Mouse (Mus musculus) heart, adult 2 months (tissue): ENCODE data around the gene Trpm5. TPM values are rescaled to one million over a fixed set of nuclear protein-coding genes. Genes with fewer than 3 reads are reported as not detected.

Experiments
- DNase-seq, 2 experiments: peaks; one replicate each; pipeline ENCODE4 v3.0.0; 2021
- H3K27ac ChIP-seq: fragments of 200-600 bp; 2 replicates; pipeline ENCODE4 v1.8.1; 2022
- H3K27me3 ChIP-seq: fragments of 200-500 bp; 2 replicates; pipeline ENCODE4 v1.6.1; 2012; ENCODE audit warnings: mild to moderate bottlenecking, low read length, inconsistent platforms, mixed read lengths; ENCODE audit not compliant: control insufficient read depth, insufficient read depth
- H3K36me3 ChIP-seq: fragments of 200-500 bp; 2 replicates; pipeline ENCODE4 v1.6.1; 2012; ENCODE audit warnings: low read length, inconsistent platforms; ENCODE audit not compliant: control insufficient read depth, insufficient read depth
- H3K4me1 ChIP-seq: fragments of 200-500 bp; 2 replicates; pipeline ENCODE4 v1.6.1; 2011; ENCODE audit warnings: low read length; ENCODE audit not compliant: control insufficient read depth, insufficient read depth
- H3K4me3 ChIP-seq: fragments of 200-600 bp; 2 replicates; pipeline ENCODE4 v1.8.1; 2022
- H3K79me2 ChIP-seq: fragments of 200-500 bp; replicated peaks from 2 replicates; pipeline ENCODE4 v1.6.1; 2012; ENCODE audit warnings: mild to moderate bottlenecking, inconsistent platforms, low read length, moderate library complexity, mixed read lengths; ENCODE audit not compliant: control insufficient read depth, insufficient read depth
- H3K9ac ChIP-seq: fragments of 200-500 bp; 2 replicates; pipeline ENCODE4 v1.6.1; 2012; ENCODE audit warnings: low read depth, mild to moderate bottlenecking, control low read depth, inconsistent platforms, low read length, mixed read lengths
- CTCF ChIP-seq: fragments of 200-600 bp; IDR thresholded peaks from 2 replicates; pipeline ENCODE4 v1.8.1; 2022; ENCODE audit warnings: antibody characterized with exemption, mild to moderate bottlenecking, moderate library complexity
- EP300 ChIP-seq: fragments of 200-500 bp; IDR thresholded peaks from 2 replicates; pipeline ENCODE4 v1.6.1; 2011; ENCODE audit warnings: low read depth, low read length, control low read depth; ENCODE audit not compliant: insufficient read depth
- POLR2A ChIP-seq: fragments of 200-500 bp; IDR thresholded peaks from 2 replicates; pipeline ENCODE4 v1.6.1; 2011; ENCODE audit warnings: mild to moderate bottlenecking, low read depth, low read length, control low read depth; ENCODE audit not compliant: insufficient read depth
- WGBS: fragments of 180-500 bp; shearing (Covaris S2); methylation state at CpG from one replicate; pipeline ENCODE4 v1.1.7; 2018; 5-methylcytosine and 5-hydroxymethylcytosine counted together
- intact Hi-C: fragments of 180-260 bp; cut with DNase I; formaldehyde crosslinking; loops from one replicate; pipeline ENCODE4 v1.15.1; 2025
- polyA plus RNA-seq: library from polyadenylated mRNA; depleted of rRNA; stranded (reverse); fragments of >200 nt; gene quantifications from 2 replicates; pipeline ENCODE4 v1.2.3, GENCODE M21; 2012
- total RNA-seq, 2 experiments: library from RNA; stranded (reverse); gene quantifications; 2 replicates each; pipeline ENCODE4 v1.2.3; 2021

Gene Trpm5
- total and polyA plus RNA-seq, 3 experiments, result 0.08 TPM; not detected in 2

DNA sequence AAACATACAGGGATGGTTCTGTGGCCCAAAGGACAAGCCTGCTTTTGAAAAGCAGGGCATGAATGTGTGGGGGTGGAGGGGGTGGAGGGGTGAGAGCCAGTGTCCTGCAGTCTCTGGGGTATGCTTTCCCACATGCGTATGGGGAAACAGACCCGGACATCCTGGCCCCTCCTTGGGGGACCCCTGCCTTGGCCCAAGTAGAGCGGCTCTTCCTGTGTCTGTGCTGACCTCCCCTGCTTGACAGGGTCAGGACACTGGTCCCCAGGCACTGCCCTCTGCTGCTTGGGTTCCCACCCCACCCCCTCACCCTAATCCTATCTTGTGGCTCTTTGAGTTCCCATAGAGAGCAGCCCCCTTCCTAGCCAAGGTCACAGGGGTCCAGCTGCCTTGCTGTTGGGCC, 15.3 kb upstream of the Trpm5 start:
- Histone ChIP-seq H3K9ac (no peak overlapping the region), H3K4me3 (no peak overlapping the region), H3K27ac (peak overlapping the region; percentile 81), H3K36me3 (peaks cover 2% of the 10 kb centered on the region; the same call in 1 of the 2 replicates), H3K4me1 (peaks cover 24% of the 10 kb centered on the region), H3K27me3 (no peaks in the 10 kb centered on the region), H3K79me2 (no peaks in the 10 kb centered on the region)
- TF ChIP-seq EP300, result no peak
- no peak for TF ChIP-seq POLR2A
- no peak for TF ChIP-seq CTCF
- WGBS, result 27% methylated on average over 3 of the region's 3 CpGs
- no peak for DNase-seq
- intact Hi-C loops, result loop anchor here (2.0 kb wide), 2 partner anchors 15 kb away; partner anchors contain the start of gene Trpm5

DNA sequence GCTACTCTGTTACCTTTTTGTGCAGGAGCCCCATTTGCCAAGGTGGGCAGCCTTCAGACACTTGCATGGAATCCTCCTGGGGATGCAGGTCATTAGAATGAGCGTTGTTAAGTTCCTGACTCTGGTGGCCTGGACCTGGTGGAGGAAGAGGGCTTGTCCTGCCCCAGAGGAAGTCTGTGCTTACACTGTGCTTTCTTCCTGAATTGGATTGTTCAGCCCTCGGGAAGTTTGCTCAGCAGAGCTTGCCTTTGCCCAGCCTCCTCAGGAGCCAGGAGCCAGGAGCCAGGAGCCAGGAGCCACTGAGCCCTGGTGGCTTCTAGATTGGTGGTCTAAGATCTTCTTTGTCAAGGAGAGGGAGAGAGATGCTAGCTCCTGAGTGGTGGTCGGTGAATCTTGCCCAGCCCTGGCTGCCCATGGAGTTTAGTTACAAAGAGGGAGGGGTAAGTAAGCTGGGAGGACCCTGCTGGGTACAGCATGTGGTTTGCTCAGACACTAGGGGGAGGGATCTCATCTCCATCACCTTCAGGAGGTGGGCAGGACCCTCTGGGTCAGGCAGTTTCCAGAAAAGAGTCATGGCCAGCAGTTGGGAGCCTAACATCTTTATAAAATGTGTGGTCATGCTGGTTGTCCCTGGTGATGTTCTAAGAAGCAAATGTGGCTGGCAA, 14.7 kb upstream of the Trpm5 start:
- Histone ChIP-seq H3K36me3 (peaks cover 2% of the 10 kb centered on the region; the same call in 1 of the 2 replicates), H3K27me3 (no peaks in the 10 kb centered on the region), H3K4me1 (peaks cover 24% of the 10 kb centered on the region), H3K4me3 (peak overlapping the region; percentile 26; the same call in 1 of the 2 replicates), H3K27ac (peak overlapping the region; percentile 81), H3K79me2 (no peaks in the 10 kb centered on the region), H3K9ac (peak overlapping the region; percentile 43)
- intact Hi-C loops, result no loop called here
- DNase-seq, result no peak
- WGBS, result 7% methylated on average over 3 of the region's 3 CpGs
- no peak for TF ChIP-seq POLR2A
- TF ChIP-seq CTCF, result no peak
- TF ChIP-seq EP300, result no peak

DNA sequence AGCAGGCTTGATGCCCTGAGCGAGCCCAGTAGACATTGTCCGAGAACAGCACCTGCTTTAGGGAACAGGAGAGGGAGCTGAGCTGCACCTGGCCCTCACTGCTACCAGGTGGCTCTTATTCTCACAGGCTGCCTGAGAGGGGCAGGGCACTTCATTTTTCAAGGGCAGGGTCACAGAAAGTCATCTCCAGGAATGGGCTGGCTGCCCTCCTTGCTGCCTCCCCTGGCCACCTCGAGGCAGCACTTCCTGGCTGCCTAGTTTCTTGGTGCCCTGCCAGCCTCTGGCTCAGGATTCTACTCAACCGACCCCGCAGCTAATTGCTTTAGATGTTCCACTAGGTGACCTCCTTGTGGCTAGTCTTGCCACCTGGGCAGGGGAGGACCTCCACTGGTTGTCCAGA, 13.8 kb upstream of the Trpm5 start:
- DNase-seq, result peak; percentile 68 to 78
- Histone ChIP-seq H3K4me1 (peaks cover 24% of the 10 kb centered on the region), H3K9ac (peak overlapping the region; percentile 66), H3K36me3 (peaks cover 2% of the 10 kb centered on the region; the same call in 1 of the 2 replicates), H3K27me3 (no peaks in the 10 kb centered on the region), H3K79me2 (no peaks in the 10 kb centered on the region), H3K4me3 (peak overlapping the region; percentile 65), H3K27ac (peak overlapping the region; percentile 81)
- WGBS, result 18% methylated on average over 5 of the region's 5 CpGs
- intact Hi-C loops, result no loop called here
- peak; percentile 47 for TF ChIP-seq CTCF
- peak; percentile 57; the same call in 1 of the 2 replicates for TF ChIP-seq POLR2A
- TF ChIP-seq EP300, result 0 out of 2 replicates have a peak, but pooled peaks have one; percentile 28

DNA sequence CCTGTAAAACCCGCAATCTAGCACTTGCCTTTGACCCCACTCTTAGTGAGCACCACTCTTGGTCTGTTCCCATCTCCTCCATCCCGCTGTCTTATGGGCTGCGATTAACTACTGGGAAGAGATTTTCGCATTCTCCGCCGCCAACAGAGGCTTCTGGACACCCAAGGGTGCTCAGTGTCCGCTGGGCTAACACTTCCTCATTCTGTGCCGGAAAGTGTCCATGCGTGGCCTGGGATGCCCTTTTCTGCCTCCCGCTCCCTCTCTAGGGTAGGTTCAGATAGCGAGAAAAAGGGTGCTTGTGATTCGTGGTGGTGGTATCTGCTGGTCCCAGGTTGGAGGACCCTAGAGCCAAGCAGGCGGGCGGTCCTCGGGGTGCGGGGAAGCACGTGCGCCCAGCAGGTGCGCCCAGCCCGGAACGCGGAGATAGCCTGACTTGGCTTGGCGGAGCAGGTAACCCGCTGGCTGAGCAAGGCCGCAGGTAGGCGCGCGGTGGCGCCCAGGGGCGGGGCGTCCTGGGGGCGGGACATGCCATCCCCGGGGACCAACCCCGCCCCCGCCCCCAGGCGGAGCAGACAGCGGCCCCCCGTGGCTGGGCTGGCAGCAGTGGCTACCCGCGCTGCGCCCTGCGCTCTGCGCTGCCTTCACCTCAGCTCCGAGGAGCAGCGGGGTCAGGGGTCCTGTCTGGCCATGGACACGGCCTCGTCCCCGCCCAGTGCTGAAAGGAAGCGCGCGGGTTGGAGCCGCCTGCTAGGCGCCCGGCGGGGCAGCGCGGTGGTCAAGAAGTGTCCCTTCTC, 12.4 kb upstream of the Trpm5 start:
- no peaks in the 10 kb centered on the region for H3K79me2 ChIP-seq
- H3K27me3 ChIP-seq, result no peaks in the 10 kb centered on the region
- H3K9ac ChIP-seq, result peak overlapping the region; percentile 66
- intact Hi-C loops, result no loop called here
- peaks cover 2% of the 10 kb centered on the region; the same call in 1 of the 2 replicates for H3K36me3 ChIP-seq
- H3K4me3 ChIP-seq, result peak overlapping the region; percentile 65
- WGBS, result 7% methylated on average over 57 of the region's 57 CpGs
- TF ChIP-seq CTCF (peak; percentile 53), POLR2A (peak; percentile 56; the same call in 1 of the 2 replicates), EP300 (no peak)
- peak overlapping the region; percentile 81 for H3K27ac ChIP-seq
- peak; percentile 76 to 77 for DNase-seq
- peaks cover 21% of the 10 kb centered on the region for H3K4me1 ChIP-seq

DNA sequence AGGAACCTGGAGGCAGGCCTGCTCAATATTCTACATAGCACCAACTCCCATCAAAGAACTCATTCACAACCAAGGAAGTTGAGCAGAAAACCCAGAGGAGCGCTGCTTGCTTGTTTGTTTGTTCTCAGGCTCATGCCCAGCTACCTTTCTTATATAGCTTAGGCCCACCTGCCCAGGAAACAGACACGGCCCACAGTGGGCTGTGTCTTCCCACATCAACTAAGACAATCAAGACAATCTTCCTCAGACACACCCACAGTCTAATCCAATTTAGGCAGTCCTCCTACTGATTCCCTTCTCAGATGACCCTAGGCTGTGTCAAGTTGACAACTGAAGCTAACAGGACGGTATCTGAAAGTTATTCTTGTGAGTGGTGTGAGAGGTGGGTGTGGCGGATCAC, 11.6 kb upstream of the Trpm5 start, which contains the start of gene Kcnq1:
Gene Kcnq1 (plus strand): TSS at position 301 of the 400 bp plus-strand sequence.
- Histone ChIP-seq H3K27ac (peak within 1 kb of the TSS; percentile 81), H3K9ac (peak within 1 kb of the TSS; percentile 66), H3K4me3 (peak within 1 kb of the TSS; percentile 65), H3K27me3 (no peaks in the 10 kb centered on the region), H3K36me3 (peaks cover 2% of the 10 kb centered on the region; the same call in 1 of the 2 replicates), H3K4me1 (peaks cover 21% of the 10 kb centered on the region), H3K79me2 (no peaks in the 10 kb centered on the region)
- intact Hi-C loops, result no loop called here
- no peak for TF ChIP-seq POLR2A
- no peak for TF ChIP-seq EP300
- TF ChIP-seq CTCF, result no peak
- DNase-seq, result no peak
- 77% methylated on average over 4 of the region's 4 CpGs for WGBS
